Mouse (Mus musculus) frontal cortex, postnatal 14 days (tissue): ENCODE results near the gene Plekha5.
"Not testable (repeated sequence)": the region's sequence is repeated elsewhere in the genome, so short reads cannot be mapped to it uniquely, and the experiment has no call there.

Experiments used
- DNase-seq, 2 experiments: peaks; one replicate each; pipeline ENCODE4 v3.0.0; 2022; ENCODE audit warnings: low spot score in 2 of 2

The Plekha5 gene

GRCm38 (mm10) chr6:140490220-140490619 is 66.4 kb downstream of the Plekha5 start:
- no peak for DNase-seq

- DNase-seq, result no peak
These were observed 67.2 kb downstream of the Plekha5 start for GRCm38 (mm10) chr6:140490921-140491537.

GRCm38 (mm10) chr6:140492043-140492442 is 68.2 kb downstream of the Plekha5 start:
- no peak for DNase-seq

- no peak for DNase-seq
These were observed 74.2 kb downstream of the Plekha5 start for GRCm38 (mm10) chr6:140498074-140498473.

- no peak for DNase-seq
These were observed 75.1 kb downstream of the Plekha5 start for GRCm38 (mm10) chr6:140498958-140499357.

- DNase-seq, result not testable (repeated sequence)
These were observed 77.0 kb downstream of the Plekha5 start for GRCm38 (mm10) chr6:140500829-140501228.

- no peak for DNase-seq
These were observed 78.0 kb downstream of the Plekha5 start for GRCm38 (mm10) chr6:140501841-140502240.

GRCm38 (mm10) chr6:140504796-140505195 is 80.9 kb downstream of the Plekha5 start:
- no peak for DNase-seq

GRCm38 (mm10) chr6:140507605-140508004 is 83.8 kb downstream of the Plekha5 start:
- no peak for DNase-seq

GRCm38 (mm10) chr6:140508475-140509150 is 84.8 kb downstream of the Plekha5 start:
- no peak for DNase-seq

GRCm38 (mm10) chr6:140509151-140509530 is 85.3 kb downstream of the Plekha5 start:
- no peak for DNase-seq

- DNase-seq, result no peak
These were observed 88.2 kb downstream of the Plekha5 start for GRCm38 (mm10) chr6:140512016-140512415.

- no peak for DNase-seq
These were observed 88.6 kb downstream of the Plekha5 start for GRCm38 (mm10) chr6:140512427-140512826.

GRCm38 (mm10) chr6:140514205-140515110 is 90.6 kb downstream of the Plekha5 start:
- DNase-seq, result no peak

- DNase-seq, result no peak
These were observed 91.7 kb downstream of the Plekha5 start for GRCm38 (mm10) chr6:140515550-140515949.

- DNase-seq, result no peak
These were observed 92.3 kb downstream of the Plekha5 start for GRCm38 (mm10) chr6:140516202-140516601.

- DNase-seq, result no peak
These were observed 93.3 kb downstream of the Plekha5 start for GRCm38 (mm10) chr6:140517188-140517587.

GRCm38 (mm10) chr6:140519019-140519418 is 95.2 kb downstream of the Plekha5 start:
- no peak for DNase-seq

- no peak for DNase-seq
These were observed 95.8 kb downstream of the Plekha5 start for GRCm38 (mm10) chr6:140519488-140520159.

GRCm38 (mm10) chr6:140520961-140521360 is 97.1 kb downstream of the Plekha5 start:
- no peak for DNase-seq

GRCm38 (mm10) chr6:140521832-140522231 is 98.0 kb downstream of the Plekha5 start:
- no peak for DNase-seq

GRCm38 (mm10) chr6:140523600-140523999 is 99.7 kb downstream of the Plekha5 start:
- DNase-seq, result no peak
